Mouse (Mus musculus) neural tube, embryonic 13.5 days (tissue): ENCODE measurements around the gene Fez1. TPM values are rescaled to one million over a fixed set of nuclear protein-coding genes. Genes with fewer than 3 reads are reported as not detected.
A peak's percentile ranks its signal among the peaks of the same experiment; 100 is the strongest.

ENCODE experiments used
- ATAC-seq: fragments of 200-750 bp; cut with Nextera tagmentation; 2 replicates; pipeline ENCODE4 v1.8.0; 2017; ENCODE audit warnings: low read depth, mild to moderate bottlenecking, moderate TSS enrichment, moderate library complexity
- H3K27ac ChIP-seq: fragments of 300-500 bp; sonication (generic); replicated peaks from 2 replicates; pipeline ENCODE4 v1.5.1; 2015; ENCODE audit warnings: moderate library complexity, mild to moderate bottlenecking, inconsistent platforms
- H3K27me3 ChIP-seq: fragments of 300-500 bp; sonication (generic); 2 replicates; pipeline ENCODE4 v1.6.1; 2015; ENCODE audit warnings: mild to moderate bottlenecking, inconsistent platforms
- H3K36me3 ChIP-seq: fragments of 300-500 bp; sonication (generic); 2 replicates; pipeline ENCODE4 v1.6.1; 2015; ENCODE audit warnings: mild to moderate bottlenecking, inconsistent platforms
- H3K4me1 ChIP-seq: fragments of 300-500 bp; sonication (generic); replicated peaks from 2 replicates; pipeline ENCODE4 v1.6.1; 2015; ENCODE audit warnings: inconsistent platforms
- H3K4me2 ChIP-seq: fragments of 300-500 bp; sonication (generic); 2 replicates; pipeline ENCODE4 v1.6.1; 2015; ENCODE audit warnings: inconsistent platforms, mild to moderate bottlenecking, moderate library complexity
- H3K4me3 ChIP-seq: fragments of 300-500 bp; sonication (generic); 2 replicates; pipeline ENCODE4 v1.5.1; 2015; ENCODE audit warnings: mild to moderate bottlenecking, inconsistent platforms
- H3K9ac ChIP-seq: fragments of 300-500 bp; sonication (generic); 2 replicates; pipeline ENCODE4 v1.6.1; 2015; ENCODE audit warnings: moderate library complexity, mild to moderate bottlenecking, inconsistent platforms
- H3K9me3 ChIP-seq: fragments of 300-500 bp; sonication (generic); 2 replicates; pipeline ENCODE4 v1.6.1; 2016; ENCODE audit warnings: inconsistent platforms
- WGBS: fragments of 180-500 bp; shearing (Covaris S2); methylation state at CpG from one replicate; pipeline ENCODE4 v1.1.7; 2015; 5-methylcytosine and 5-hydroxymethylcytosine counted together
- polyA plus RNA-seq: library from polyadenylated mRNA; unstranded; fragments of >200 nt; fragmentation: Nextera tagmentation; extraction: Ambion mirVana; gene quantifications from 2 replicates; pipeline ENCODE4 v1.2.1, GENCODE M21; 2015

Gene Fez1
- 613 and 615 TPM in 2 replicates for polyA plus RNA-seq

DNA sequence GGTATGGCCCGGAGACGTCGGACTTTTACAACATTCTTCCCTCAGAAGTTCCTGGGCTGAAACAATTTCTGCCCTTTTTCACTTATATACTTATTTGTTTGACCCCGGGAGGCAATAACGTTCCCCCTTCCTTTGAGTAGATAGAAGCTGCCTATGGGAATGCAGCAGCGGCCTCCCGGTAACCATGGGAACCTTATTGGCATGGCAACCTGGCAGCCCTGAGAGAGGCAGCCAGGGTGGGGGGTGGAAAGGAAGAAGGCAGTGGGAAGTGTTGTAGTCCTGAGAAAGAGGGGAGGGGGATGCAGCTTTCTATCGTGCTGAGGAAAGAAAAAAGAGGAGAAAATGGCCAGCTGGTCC, at the start of gene Fez1:
Gene Fez1, plus strand, starts transcription at position 221 of the 357 bp plus-strand sequence.
- Histone ChIP-seq H3K36me3 (no peaks in the 10 kb centered on the region), H3K4me3 (peak within 1 kb of the TSS; percentile 36), H3K9me3 (no peaks in the 10 kb centered on the region), H3K9ac (peak within 1 kb of the TSS; percentile 68), H3K4me2 (peak within 1 kb of the TSS; percentile 57), H3K4me1 (peaks cover 36% of the 10 kb centered on the region), H3K27ac (peak within 1 kb of the TSS; percentile 98), H3K27me3 (no peaks in the 10 kb centered on the region)
- under 1% methylated on average over 8 of the region's 8 CpGs for WGBS
- peak; percentile 98 for ATAC-seq

GRCm38 (mm10) chr9:36783921-36784320, 37.7 kb upstream of the Fez1 start:
- Histone ChIP-seq H3K9me3 (no peaks in the 10 kb centered on the region), H3K4me1 (no peaks in the 10 kb centered on the region), H3K4me2 (no peak overlapping the region), H3K4me3 (no peak overlapping the region), H3K36me3 (peaks cover 94% of the 10 kb centered on the region), H3K27ac (no peak overlapping the region), H3K9ac (no peak overlapping the region), H3K27me3 (no peaks in the 10 kb centered on the region)
- WGBS = 90% methylated on average over 2 of the region's 2 CpGs
- ATAC-seq = no peak

GRCm38 (mm10) chr9:36792191-36792590, 29.5 kb upstream of the Fez1 start:
- Histone ChIP-seq H3K9ac (no peak overlapping the region), H3K27ac (no peak overlapping the region), H3K27me3 (no peaks in the 10 kb centered on the region), H3K9me3 (no peaks in the 10 kb centered on the region), H3K4me1 (peaks cover 32% of the 10 kb centered on the region), H3K36me3 (peaks cover 55% of the 10 kb centered on the region), H3K4me2 (no peak overlapping the region), H3K4me3 (no peak overlapping the region)
- no peak for ATAC-seq
- 92% methylated on average over 3 of the region's 3 CpGs for WGBS

GRCm38 (mm10) chr9:36794487-36794886, 27.2 kb upstream of the Fez1 start:
- WGBS = 72% methylated on average over 2 of the region's 2 CpGs
- no peak overlapping the region for H3K4me2 ChIP-seq
- no peaks in the 10 kb centered on the region for H3K9me3 ChIP-seq
- peaks cover 34% of the 10 kb centered on the region for H3K36me3 ChIP-seq
- no peak overlapping the region for H3K27ac ChIP-seq
- H3K9ac ChIP-seq = no peak overlapping the region
- H3K27me3 ChIP-seq = no peaks in the 10 kb centered on the region
- no peak overlapping the region for H3K4me3 ChIP-seq
- ATAC-seq = no peak
- H3K4me1 ChIP-seq = peaks cover 32% of the 10 kb centered on the region

DNA sequence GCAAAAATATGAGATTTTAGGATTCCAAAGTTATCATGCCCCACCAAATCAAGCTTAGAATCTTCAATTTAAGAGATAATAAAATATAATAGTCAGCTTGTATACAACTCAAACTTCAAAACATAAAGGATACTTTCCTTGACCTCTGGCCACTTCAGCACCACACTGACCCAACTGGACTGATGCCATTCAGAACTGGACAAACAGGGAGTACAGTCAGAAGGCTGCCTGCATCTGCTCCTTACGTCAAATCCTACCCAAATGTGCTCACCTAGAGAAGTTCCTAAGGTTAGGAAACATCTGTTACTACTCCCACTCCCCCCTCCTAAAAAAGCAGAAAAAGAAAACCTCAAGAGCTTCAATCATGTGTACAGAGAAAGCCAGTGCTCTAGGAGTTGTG, 26.1 kb upstream of the Fez1 start:
- Histone ChIP-seq H3K27ac (no peak overlapping the region), H3K27me3 (no peaks in the 10 kb centered on the region), H3K4me3 (no peak overlapping the region; the same call in 1 of the 2 replicates), H3K9ac (peak overlapping the region; percentile 93; the same call in 1 of the 2 replicates), H3K4me1 (peaks cover 32% of the 10 kb centered on the region), H3K36me3 (peaks cover 23% of the 10 kb centered on the region), H3K4me2 (peak overlapping the region; percentile 86), H3K9me3 (no peaks in the 10 kb centered on the region)
- 74% methylated on average over 1 of the region's 1 CpGs for WGBS
- ATAC-seq = no peak

DNA sequence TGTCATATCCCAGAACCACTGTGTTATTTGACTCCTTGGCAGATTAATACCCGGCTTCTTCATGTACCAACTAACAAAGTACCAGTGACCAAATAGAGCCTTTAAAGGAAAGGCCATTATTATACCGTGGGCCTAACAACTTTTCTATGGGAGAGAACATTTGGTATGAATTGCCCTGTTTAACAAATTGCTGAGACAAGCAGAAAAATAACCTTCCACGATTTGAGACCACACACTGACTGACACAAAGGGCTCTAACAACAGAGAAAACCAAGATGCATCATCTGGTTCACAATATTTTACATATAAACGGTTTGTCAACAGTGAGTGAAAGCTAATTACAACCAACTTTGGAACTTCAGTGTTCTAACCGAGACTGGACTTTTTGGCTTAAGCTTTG, 25.4 kb upstream of the Fez1 start:
- peak overlapping the region; percentile 93 for H3K9ac ChIP-seq
- H3K27me3 ChIP-seq = no peaks in the 10 kb centered on the region
- H3K9me3 ChIP-seq = no peaks in the 10 kb centered on the region
- H3K4me3 ChIP-seq = peak overlapping the region; percentile 92
- peaks cover 17% of the 10 kb centered on the region for H3K36me3 ChIP-seq
- H3K4me1 ChIP-seq = peaks cover 32% of the 10 kb centered on the region
- WGBS = 12% methylated on average over 5 of the region's 5 CpGs
- H3K27ac ChIP-seq = no peak overlapping the region; the same call in 1 of the 2 replicates
- ATAC-seq = no peak
- H3K4me2 ChIP-seq = peak overlapping the region; percentile 86

DNA sequence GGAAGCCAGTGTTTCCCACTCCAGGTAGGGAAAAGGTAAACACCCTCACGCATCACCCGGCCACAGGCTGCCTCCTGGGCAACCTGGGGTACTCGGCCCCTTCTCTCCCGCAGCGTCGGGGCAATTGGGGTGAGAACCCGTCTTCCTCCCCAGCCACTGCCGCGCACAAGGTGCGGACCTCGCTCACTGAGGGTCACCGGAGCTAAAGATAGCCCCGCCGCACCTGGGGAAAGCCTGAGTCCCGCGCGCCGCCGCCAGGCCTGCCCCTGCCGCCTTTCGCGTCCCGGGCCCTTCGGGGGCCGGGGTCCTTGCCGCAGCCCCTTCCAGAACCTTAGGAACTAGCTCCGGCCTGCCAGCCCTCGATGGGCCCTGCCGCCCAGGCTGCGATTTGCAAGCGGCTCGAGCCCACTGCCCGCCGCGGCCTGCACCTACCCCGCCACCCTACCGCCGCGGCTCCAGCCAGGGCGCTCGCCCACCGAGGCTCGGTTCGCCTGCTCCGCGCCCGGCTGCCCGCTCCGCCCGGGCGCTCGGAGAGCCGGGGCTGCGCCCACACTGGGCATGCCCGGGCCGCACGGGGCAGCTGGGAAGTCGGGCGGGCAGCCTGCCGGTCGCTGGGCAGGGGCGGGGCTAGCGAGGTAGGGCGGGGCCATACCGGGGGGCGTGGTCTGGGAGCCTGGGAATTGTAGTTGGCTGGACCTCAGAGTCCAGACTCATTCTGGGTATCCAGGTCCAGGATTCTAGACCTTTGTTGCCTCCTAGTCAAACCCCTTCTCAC, 24.7 kb upstream of the Fez1 start, which contains the start of gene Ei24:
Gene Ei24, minus strand, starts transcription at position 613 of the 775 bp plus-strand sequence.
- peak within 1 kb of the TSS; percentile 86 for H3K4me2 ChIP-seq
- ATAC-seq = peak; percentile 99
- H3K4me3 ChIP-seq = peak within 1 kb of the TSS; percentile 92
- peaks cover 32% of the 10 kb centered on the region for H3K4me1 ChIP-seq
- H3K27ac ChIP-seq = peak within 1 kb of the TSS; percentile 73
- H3K9ac ChIP-seq = peak within 1 kb of the TSS; percentile 93
- under 1% methylated on average over 64 of the region's 66 CpGs for WGBS
- no peaks in the 10 kb centered on the region for H3K27me3 ChIP-seq
- peaks cover 9% of the 10 kb centered on the region for H3K36me3 ChIP-seq
- no peaks in the 10 kb centered on the region for H3K9me3 ChIP-seq

- ATAC-seq = no peak
- no peak overlapping the region for H3K4me2 ChIP-seq
- no peaks in the 10 kb centered on the region for H3K9me3 ChIP-seq
- H3K4me1 ChIP-seq = no peaks in the 10 kb centered on the region
- no peak overlapping the region for H3K27ac ChIP-seq
- H3K27me3 ChIP-seq = no peaks in the 10 kb centered on the region
- no peak overlapping the region for H3K9ac ChIP-seq
- H3K36me3 ChIP-seq = no peaks in the 10 kb centered on the region
- 92% methylated on average over 2 of the region's 2 CpGs for WGBS
- no peak overlapping the region for H3K4me3 ChIP-seq
Observed at GRCm38 (mm10) chr9:36801961-36802360, 19.7 kb upstream of the Fez1 start.

GRCm38 (mm10) chr9:36802951-36803350, 18.7 kb upstream of the Fez1 start:
- no peak overlapping the region for H3K4me3 ChIP-seq
- WGBS = 79% methylated on average over 3 of the region's 3 CpGs
- no peak overlapping the region for H3K27ac ChIP-seq
- no peaks in the 10 kb centered on the region for H3K9me3 ChIP-seq
- no peaks in the 10 kb centered on the region for H3K36me3 ChIP-seq
- H3K4me1 ChIP-seq = no peaks in the 10 kb centered on the region
- H3K27me3 ChIP-seq = no peaks in the 10 kb centered on the region
- ATAC-seq = no peak
- no peak overlapping the region for H3K4me2 ChIP-seq
- H3K9ac ChIP-seq = no peak overlapping the region

GRCm38 (mm10) chr9:36803386-36803785, 18.3 kb upstream of the Fez1 start:
- H3K4me1 ChIP-seq = no peaks in the 10 kb centered on the region
- no peak overlapping the region for H3K9ac ChIP-seq
- ATAC-seq = no peak
- H3K27me3 ChIP-seq = no peaks in the 10 kb centered on the region
- 81% methylated on average over 6 of the region's 6 CpGs for WGBS
- no peak overlapping the region for H3K27ac ChIP-seq
- H3K4me3 ChIP-seq = no peak overlapping the region
- no peak overlapping the region for H3K4me2 ChIP-seq
- H3K9me3 ChIP-seq = no peaks in the 10 kb centered on the region
- H3K36me3 ChIP-seq = no peaks in the 10 kb centered on the region

GRCm38 (mm10) chr9:36803926-36804325, 17.7 kb upstream of the Fez1 start:
- Histone ChIP-seq H3K27me3 (no peaks in the 10 kb centered on the region), H3K9me3 (no peaks in the 10 kb centered on the region), H3K9ac (no peak overlapping the region), H3K4me1 (no peaks in the 10 kb centered on the region), H3K27ac (no peak overlapping the region), H3K36me3 (no peaks in the 10 kb centered on the region), H3K4me3 (no peak overlapping the region), H3K4me2 (no peak overlapping the region)
- WGBS = 94% methylated on average over 3 of the region's 3 CpGs
- no peak for ATAC-seq

GRCm38 (mm10) chr9:36805256-36805975, 16.2 kb upstream of the Fez1 start:
- H3K27me3 ChIP-seq = no peaks in the 10 kb centered on the region
- no peak overlapping the region for H3K9ac ChIP-seq
- H3K4me1 ChIP-seq = no peaks in the 10 kb centered on the region
- no peak overlapping the region for H3K4me3 ChIP-seq
- 72% methylated on average over 3 of the region's 3 CpGs for WGBS
- H3K27ac ChIP-seq = no peak overlapping the region
- no peaks in the 10 kb centered on the region for H3K9me3 ChIP-seq
- no peak for ATAC-seq
- no peak overlapping the region for H3K4me2 ChIP-seq
- no peaks in the 10 kb centered on the region for H3K36me3 ChIP-seq
